Mouse (Mus musculus) cerebellum, adult 18-20 months (tissue): ENCODE results near the gene Gm3005.
"Not testable (repeated sequence)": the region's sequence is repeated elsewhere in the genome, so short reads cannot be mapped to it uniquely, and the experiment has no call there.

Experiments used
- DNase-seq, 2 experiments: peaks; one replicate each; pipeline ENCODE4 v3.0.0; 2021

Gene Gm3005

GRCm38 (mm10) chr14:3427803-3428202, at the start of gene Gm3005:
Gene Gm3005 (plus strand): TSS chr14:3428103.
- DNase-seq, result not testable (repeated sequence)

GRCm38 (mm10) chr14:3394793-3395192, 33.1 kb upstream of the Gm3005 start, which contains the start of gene Gm10413:
Gene Gm10413 (plus strand): TSS chr14:3395093.
- DNase-seq, result not testable (repeated sequence)

GRCm38 (mm10) chr14:3412314-3412713, 15.6 kb upstream of the Gm3005 start, which contains the start of gene Gm10409:
Gene Gm10409 (plus strand): TSS chr14:3412614.
- DNase-seq, result not testable (repeated sequence)

- not testable (repeated sequence) for DNase-seq
These were observed 21.2 kb downstream of the Gm3005 start, which contains the start of gene Gm10408 for GRCm38 (mm10) chr14:3449079-3449478. Gene Gm10408 (plus strand): TSS chr14:3449379.

GRCm38 (mm10) chr14:3634212-3634611, 206.3 kb downstream of the Gm3005 start, which contains the start of gene Gm3012:
Gene Gm3012 (plus strand): TSS chr14:3634512.
- DNase-seq, result not testable (repeated sequence)
